ENCODE assay signal across 13 mouse cellular contexts in the genomic region with DNA sequence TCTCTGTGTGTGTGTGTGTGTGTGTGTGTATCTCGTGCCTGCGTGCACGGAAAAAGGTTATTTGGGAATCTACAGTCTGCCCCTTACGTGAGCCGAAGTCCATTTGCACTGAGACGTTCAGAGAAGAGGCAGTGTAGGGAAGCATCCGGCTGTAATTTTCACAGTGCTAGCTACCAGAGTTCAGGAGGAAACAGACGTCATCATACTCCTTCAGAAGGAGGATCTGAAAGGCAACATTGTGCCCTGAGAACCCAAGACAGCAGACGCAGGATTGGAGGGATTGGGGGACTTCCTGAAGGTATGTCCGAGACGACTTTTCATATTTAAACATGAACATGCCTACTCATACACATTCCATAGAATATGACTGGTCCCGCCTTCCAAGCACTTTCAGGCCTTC. TPM values are rescaled to one million over a fixed set of nuclear protein-coding genes. Genes with fewer than 3 reads are reported as not detected.
DNase-seq lines count a peak whose midpoint lies in the region; ATAC-seq lines count a peak whose summit lies in the region.
"Had no signal": no experiment of that assay in that cellular context is flagged by ENCODE, and none has a peak within 500 bp of the region (broad histone marks: within the 10 kb centered on the region; RNA-seq: fewer than 3 reads in every experiment).

No protein-coding gene starts in this region.

- peak; percentile 21 for ATAC-seq in CD4-positive, CD25-positive, alpha-beta regulatory T cell, adult 4 months
- ATAC-seq: intestine, embryonic 16.5 days had no signal

- peak; percentile 21 for DNase-seq in kidney, postnatal 10 days
- DNase-seq in kidney, postnatal 14 days, result no peak
- peak; percentile 35 for DNase-seq in CD4-positive, CD25-positive, alpha-beta regulatory T cell, adult 2 months (ENCODE audit: low read depth, low spot score)
- DNase-seq in induced T-regulatory cell, adult 2 months (ENCODE audit: low read depth), result peak; percentile 28
- no peak for DNase-seq in left cerebral cortex, postnatal 36 days (ENCODE audit: low spot score in 2 of 2)
- no peak for DNase-seq in lung, postnatal 10 days
- DNase-seq: adrenal gland, postnatal 10 days; cerebellum, adult 18-20 months; gastrocnemius, postnatal 14 days; lung, postnatal 14 days; thymus, postnatal 14 days had no signal

- intact Hi-C loops in left cerebral cortex, postnatal 36 days (cut with DNase I), result loop anchor here (5.0 to 10.0 kb wide), 3 partner anchors 120 to 263 kb away; no protein-coding TSS in a partner anchor

RNA-seq across cellular contexts. Expression of gene Myom1, which starts 34.8 kb away (rescaled TPM):
- 1 to 10 TPM in 1 of 2 experiments, under 1 TPM in 1; 0.28 to 1.6 TPM for polyA plus RNA-seq in CD4-positive, CD25-positive, alpha-beta regulatory T cell, adult 4 months (2017; shearing (Covaris generic))
- total RNA-seq in left cerebral cortex, postnatal 36 days (2021), result 1 to 10 TPM; 2.3 to 3.7 TPM

RNA-seq across cellular contexts. Expression of gene Myl12a, which starts 35.0 kb away (rescaled TPM):
- 100 to 1,000 TPM; 601 to 659 TPM for polyA plus RNA-seq in CD4-positive, CD25-positive, alpha-beta regulatory T cell, adult 4 months (2017; shearing (Covaris generic))
- 10 to 100 TPM; 39.9 to 44.1 TPM for total RNA-seq in left cerebral cortex, postnatal 36 days (2021)

Comparison
In these comparisons a context has a peak if more than half of its experiments do, and no peak if none do; other contexts are left out.
1. DNase-seq: peak in kidney, postnatal 10 days (single experiment), CD4-positive, CD25-positive, alpha-beta regulatory T cell, adult 2 months (single experiment) and induced T-regulatory cell, adult 2 months (single experiment); none in kidney, postnatal 14 days (single experiment), left cerebral cortex, postnatal 36 days (0 of 2) and lung, postnatal 10 days (single experiment).